Mouse (Mus musculus) small intestine, adult 2 months (tissue): Measurements from ENCODE around the gene Rcan3.

Experiments
- CTCF ChIP-seq: fragments of 200-500 bp; IDR thresholded peaks from 2 replicates; pipeline ENCODE4 v1.5.1; 2012; ENCODE audit warnings: low read depth, mild to moderate bottlenecking, control low read depth, inconsistent platforms, low read length, moderate library complexity, mixed read lengths; ENCODE audit not compliant: insufficient replicate concordance, insufficient read length; ENCODE audit errors: extremely low read depth
- POLR2A ChIP-seq: fragments of 200-500 bp; IDR thresholded peaks from 2 replicates; pipeline ENCODE4 v1.6.1; 2012; ENCODE audit warnings: low read depth, mild to moderate bottlenecking, control low read depth, inconsistent platforms, low read length, moderate library complexity

DNA sequence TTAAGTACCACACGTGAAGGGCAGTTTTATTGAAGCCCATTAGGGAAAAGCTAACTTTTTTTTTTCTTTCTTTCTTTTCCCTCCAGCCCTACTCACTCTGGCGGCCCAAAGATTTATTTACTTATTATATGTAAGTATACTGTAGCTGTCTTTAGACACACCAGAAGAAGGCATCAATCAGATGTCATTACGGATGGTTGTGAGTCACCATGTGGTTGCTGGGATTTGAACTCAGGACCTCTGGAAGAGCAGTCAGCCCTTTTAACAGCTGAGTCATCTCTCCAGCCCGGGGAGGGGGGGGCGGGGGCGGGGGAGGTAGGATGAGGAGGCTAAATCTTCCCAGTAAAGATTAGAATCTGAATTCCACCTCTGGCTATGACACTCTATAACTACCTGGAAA, 40.3 kb downstream of the Rcan3 start:
- TF ChIP-seq CTCF (no peak), POLR2A (no peak)
